Mouse (Mus musculus) embryo, embryonic 11.5 days (tissue): ENCODE data around the gene Scp2.

Experiments
- DNase-seq: peaks from one replicate; pipeline ENCODE4 v3.0.0-alpha.2; 2012; ENCODE audit warnings: low read depth, low spot score

The Scp2 gene

GRCm38 (mm10) chr4:108018961-108019921, 125.6 kb downstream of the Scp2 start:
- DNase-seq = no peak

GRCm38 (mm10) chr4:108018241-108018923, 126.4 kb downstream of the Scp2 start:
- no peak for DNase-seq

- no peak for DNase-seq
Observed at GRCm38 (mm10) chr4:108017839-108018238, 127.0 kb downstream of the Scp2 start.

GRCm38 (mm10) chr4:108016321-108016720, 128.5 kb downstream of the Scp2 start:
- no peak for DNase-seq

- no peak for DNase-seq
Observed at GRCm38 (mm10) chr4:108015067-108015765, 129.6 kb downstream of the Scp2 start.

GRCm38 (mm10) chr4:108014466-108014865, 130.3 kb downstream of the Scp2 start:
- no peak for DNase-seq

GRCm38 (mm10) chr4:108008541-108008940, 136.3 kb downstream of the Scp2 start:
- DNase-seq = no peak

GRCm38 (mm10) chr4:108007532-108008103, 137.2 kb downstream of the Scp2 start:
- no peak for DNase-seq

- no peak for DNase-seq
Observed at GRCm38 (mm10) chr4:108005328-108005727, 139.5 kb downstream of the Scp2 start.

- no peak for DNase-seq
Observed at GRCm38 (mm10) chr4:107999380-107999779, 145.4 kb downstream of the Scp2 start.

- no peak for DNase-seq
Observed at GRCm38 (mm10) chr4:107998641-107999332, 146.0 kb downstream of the Scp2 start.

- no peak for DNase-seq
Observed at GRCm38 (mm10) chr4:107996418-107996986, 148.3 kb downstream of the Scp2 start.

GRCm38 (mm10) chr4:107995727-107996126, 149.1 kb downstream of the Scp2 start:
- no peak for DNase-seq

- DNase-seq = no peak
Observed at GRCm38 (mm10) chr4:107995011-107995410, 149.8 kb downstream of the Scp2 start.
